Mouse (Mus musculus): ENCODE data around the gene Tnp2.

DNA sequence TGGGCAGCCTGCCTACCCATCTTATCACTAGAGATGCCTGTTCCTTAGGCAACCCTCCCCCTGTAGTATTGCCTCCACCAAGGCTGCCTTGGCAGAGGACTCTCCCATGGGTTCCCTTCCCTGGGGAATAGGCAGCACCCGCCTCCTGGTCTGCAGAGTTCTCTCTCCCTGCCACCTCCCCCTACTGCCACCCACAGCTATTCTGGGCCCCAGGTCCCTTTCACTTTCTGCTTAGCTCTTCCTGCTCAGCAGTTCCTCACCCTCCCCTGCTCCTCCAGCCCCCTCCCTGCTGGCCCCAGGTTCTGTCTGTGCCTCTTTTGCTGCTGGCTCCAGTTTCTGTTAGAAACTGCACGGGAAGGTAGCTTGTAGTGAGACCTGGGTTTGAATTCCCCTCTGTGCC is 18.8 kb downstream of the Tnp2 start:
- no peak for TF ChIP-seq CTCF (IDR thresholded peaks at IDR 0.05; ENCODE audit: low read depth)
- no peak for TF ChIP-seq EP300 (optimal IDR thresholded peaks at IDR 0.05)
